Mouse (Mus musculus): ENCODE data around the gene 1500011B03Rik. TPM values are rescaled to one million over a fixed set of nuclear protein-coding genes. Genes with fewer than 3 reads are reported as not detected.

1500011B03Rik gene
- polyA plus RNA-seq, 1 experiment from 2014 or later: 91.9 TPM

- no peak overlapping the region for H3K4me3 ChIP-seq (replicated peaks)
- no peak overlapping the region for H3K27ac ChIP-seq (replicated peaks)
- H3K36me3 ChIP-seq: peaks cover 44% of the 10 kb centered on the region
- no peaks in the 10 kb centered on the region for H3K27me3 ChIP-seq
- ATAC-seq (ENCODE audit: insufficient number of reproducible peaks, low FRiP score, low TSS enrichment, low read depth): no peak
- peaks cover 4% of the 10 kb centered on the region; the same call in 1 of the 2 replicates for H3K4me1 ChIP-seq
- H3K9me3 ChIP-seq (replicated peaks): no peaks in the 10 kb centered on the region
- WGBS: 86% methylated on average over 8 of the region's 8 CpGs
- no peak overlapping the region for H3K9ac ChIP-seq
- H3K4me2 ChIP-seq (replicated peaks): no peak overlapping the region
Observed at GRCm38 (mm10) chr5:114766686-114767085, 56.6 kb downstream of the 1500011B03Rik start.

- Histone ChIP-seq H3K27ac (replicated peaks) (no peak overlapping the region), H3K4me2 (replicated peaks) (no peak overlapping the region), H3K9me3 (replicated peaks) (no peaks in the 10 kb centered on the region), H3K4me3 (replicated peaks) (no peak overlapping the region), H3K4me1 (no peaks in the 10 kb centered on the region), H3K9ac (no peak overlapping the region), H3K27me3 (no peaks in the 10 kb centered on the region), H3K36me3 (peaks cover 59% of the 10 kb centered on the region)
- WGBS: 82% methylated on average over 18 of the region's 18 CpGs
- no peak for ATAC-seq (ENCODE audit: insufficient number of reproducible peaks, low FRiP score, low TSS enrichment, low read depth)
Observed at GRCm38 (mm10) chr5:114764812-114765735, 58.2 kb downstream of the 1500011B03Rik start.

- Histone ChIP-seq H3K27me3 (no peaks in the 10 kb centered on the region), H3K4me2 (replicated peaks) (no peak overlapping the region), H3K27ac (replicated peaks) (no peak overlapping the region), H3K9ac (no peak overlapping the region), H3K9me3 (replicated peaks) (no peaks in the 10 kb centered on the region), H3K36me3 (peaks cover 79% of the 10 kb centered on the region), H3K4me3 (replicated peaks) (no peak overlapping the region), H3K4me1 (no peaks in the 10 kb centered on the region)
- 90% methylated on average over 8 of the region's 8 CpGs for WGBS
- no peak for ATAC-seq (ENCODE audit: insufficient number of reproducible peaks, low FRiP score, low TSS enrichment, low read depth)
Observed at GRCm38 (mm10) chr5:114761980-114762379, 61.3 kb downstream of the 1500011B03Rik start.

DNA sequence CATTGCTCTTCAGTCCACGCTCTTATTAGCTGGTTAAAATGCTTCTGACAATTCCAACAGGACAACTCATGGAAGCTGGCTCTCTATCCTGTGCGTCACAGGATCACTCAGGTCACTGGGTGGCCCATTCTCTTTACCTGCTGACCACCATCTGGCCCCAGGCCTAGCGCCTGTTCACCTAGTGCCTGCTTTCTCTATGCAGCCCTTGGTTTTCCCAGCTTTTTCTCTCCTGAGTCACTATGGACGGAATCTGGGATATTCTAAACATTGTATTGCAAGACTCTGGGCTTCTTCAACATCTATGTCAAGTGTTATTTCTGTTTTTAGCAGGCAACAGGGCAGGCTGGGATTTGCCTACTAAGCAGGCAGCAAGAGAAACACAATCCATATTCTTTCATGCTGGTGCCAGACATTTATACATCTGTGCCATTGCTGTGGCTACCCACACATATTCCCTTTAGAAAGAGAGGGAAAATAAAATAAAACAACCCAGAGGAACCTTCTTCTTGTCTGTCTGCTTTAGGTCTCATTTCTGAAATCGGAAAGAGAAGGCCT lies 63.7 kb downstream of the 1500011B03Rik start:
- peaks cover 84% of the 10 kb centered on the region for H3K36me3 ChIP-seq
- H3K27ac ChIP-seq (replicated peaks): no peak overlapping the region
- H3K9ac ChIP-seq: no peak overlapping the region
- H3K27me3 ChIP-seq: no peaks in the 10 kb centered on the region
- no peaks in the 10 kb centered on the region for H3K9me3 ChIP-seq (replicated peaks)
- WGBS: 90% methylated on average over 5 of the region's 5 CpGs
- no peak overlapping the region for H3K4me3 ChIP-seq (replicated peaks)
- ATAC-seq (ENCODE audit: insufficient number of reproducible peaks, low FRiP score, low TSS enrichment, low read depth): no peak
- H3K4me1 ChIP-seq: no peaks in the 10 kb centered on the region
- no peak overlapping the region for H3K4me2 ChIP-seq (replicated peaks)

Small RNAs within 50 kb of the gene (microRNA-seq; reads per million reads assigned to microRNA genes)
- gene Mir6240 (ENCODE audit: borderline number of aligned reads): 19.5 reads per million, percentile 36 among the genes with 10 or more reads in this experiment

Other genes with a start within 250 kb of the 1500011B03Rik start
- gene Trpv4, start 165.0 kb downstream of the 1500011B03Rik start, polyA plus RNA-seq (2015; fragmentation: Nextera tagmentation; extraction: Ambion mirVana): 14.6 and 15.0 TPM in 2 replicates
- 287 and 358 TPM in 2 replicates for gene Gltp, start 132.5 kb downstream of the 1500011B03Rik start, polyA plus RNA-seq (2015; fragmentation: Nextera tagmentation; extraction: Ambion mirVana)
- gene Tchp, start 115.7 kb downstream of the 1500011B03Rik start, polyA plus RNA-seq (2015; fragmentation: Nextera tagmentation; extraction: Ambion mirVana): 16.3 and 17.4 TPM in 2 replicates
- gene Ankrd13a, start 48.8 kb downstream of the 1500011B03Rik start, polyA plus RNA-seq (2015; fragmentation: Nextera tagmentation; extraction: Ambion mirVana): 54.9 and 57.6 TPM in 2 replicates
- 49.6 and 54.9 TPM in 2 replicates for gene Git2, start 48.0 kb downstream of the 1500011B03Rik start, polyA plus RNA-seq (2015; fragmentation: Nextera tagmentation; extraction: Ambion mirVana)
- not detected in 2 replicates for gene 4930519G04Rik, start 30.2 kb upstream of the 1500011B03Rik start, polyA plus RNA-seq (2015; fragmentation: Nextera tagmentation; extraction: Ambion mirVana)
- gene Gm9936, start 35.2 kb upstream of the 1500011B03Rik start, polyA plus RNA-seq (2015; fragmentation: Nextera tagmentation; extraction: Ambion mirVana): 0.37 and 0.38 TPM in 2 replicates
- 4.8 and 6.5 TPM in 2 replicates for gene Oasl2, start 73.5 kb upstream of the 1500011B03Rik start, polyA plus RNA-seq (2015; fragmentation: Nextera tagmentation; extraction: Ambion mirVana)
- 0.45 and 0.89 TPM in 2 replicates for gene Oasl1, start 99.8 kb upstream of the 1500011B03Rik start, polyA plus RNA-seq (2015; fragmentation: Nextera tagmentation; extraction: Ambion mirVana)
- gene 2210016L21Rik, start 118.7 kb upstream of the 1500011B03Rik start, polyA plus RNA-seq (2015; fragmentation: Nextera tagmentation; extraction: Ambion mirVana): 61.8 and 69.0 TPM in 2 replicates
- gene Hnf1a, start 147.6 kb upstream of the 1500011B03Rik start, polyA plus RNA-seq (2015; fragmentation: Nextera tagmentation; extraction: Ambion mirVana): 0.07 TPM in 1 of 2 replicates, not detected in the other
- 20.9 and 24.9 TPM in 2 replicates for gene Sppl3, start 187.7 kb upstream of the 1500011B03Rik start, polyA plus RNA-seq (2015; fragmentation: Nextera tagmentation; extraction: Ambion mirVana)

Measured in embryonic facial prominence, embryonic 15.5 days (tissue).